Mouse (Mus musculus): Measurements from ENCODE around the gene 1110002E22Rik.

The 1110002E22Rik gene

DNA sequence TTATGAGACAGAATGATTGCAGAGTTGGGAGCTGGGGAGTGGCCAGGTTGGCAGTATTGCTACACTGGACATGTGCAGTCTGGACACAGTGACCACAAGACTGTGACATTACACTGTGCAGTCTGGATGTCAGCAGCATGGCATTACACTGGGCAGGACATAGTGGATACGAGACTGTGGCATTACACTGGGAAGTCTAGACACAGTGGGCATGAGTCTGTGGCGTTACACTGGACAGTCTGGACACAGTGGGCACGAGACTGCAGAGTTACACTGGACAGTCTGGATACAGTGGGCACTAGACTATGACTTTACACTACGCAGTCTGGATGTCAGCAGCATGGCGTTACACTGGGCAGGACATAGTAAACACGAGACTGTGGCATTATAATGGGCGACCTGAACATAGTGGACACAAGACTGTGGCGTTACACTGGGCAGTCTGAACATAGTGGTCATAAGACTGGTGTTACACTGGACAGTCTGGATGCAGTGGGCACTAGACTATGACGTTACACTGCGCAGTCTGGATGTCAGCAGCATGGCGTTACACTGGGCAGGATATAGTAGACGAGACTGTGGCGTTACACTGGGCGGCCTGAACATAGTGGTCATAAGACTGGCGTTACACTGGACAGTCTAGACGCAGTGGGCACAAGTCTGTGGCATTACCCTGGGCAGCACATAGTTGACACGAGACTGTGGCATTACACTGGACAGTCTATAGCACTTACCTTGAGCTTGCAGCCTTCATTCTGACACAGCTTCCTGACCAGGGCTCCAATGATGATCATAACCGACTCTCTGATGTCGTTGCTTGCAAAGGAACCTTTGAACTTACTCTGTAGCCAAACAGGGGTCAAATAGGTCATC is 46.3 kb downstream of the 1110002E22Rik start:
- DNase-seq = no peak

DNA sequence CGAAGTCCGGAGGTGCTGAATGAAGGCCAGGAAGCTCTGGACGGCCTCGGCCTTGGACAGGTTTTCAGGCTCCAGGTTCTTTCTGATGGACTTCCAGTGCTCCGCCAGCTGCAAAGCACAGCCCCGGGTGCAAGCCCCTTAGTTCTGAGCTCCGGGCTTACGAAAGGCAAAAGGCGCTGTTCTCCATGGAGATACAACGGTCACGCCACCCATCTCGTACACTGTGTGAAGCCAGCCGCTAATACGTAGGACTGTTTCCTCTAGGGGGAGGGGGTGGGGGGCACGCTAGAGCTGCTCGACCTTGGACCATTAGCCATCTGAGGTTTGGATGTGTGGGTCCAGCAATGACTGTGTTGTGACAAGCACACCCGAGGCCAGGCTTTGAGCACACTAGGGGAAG is 49.3 kb downstream of the 1110002E22Rik start:
- no peak for DNase-seq

DNA sequence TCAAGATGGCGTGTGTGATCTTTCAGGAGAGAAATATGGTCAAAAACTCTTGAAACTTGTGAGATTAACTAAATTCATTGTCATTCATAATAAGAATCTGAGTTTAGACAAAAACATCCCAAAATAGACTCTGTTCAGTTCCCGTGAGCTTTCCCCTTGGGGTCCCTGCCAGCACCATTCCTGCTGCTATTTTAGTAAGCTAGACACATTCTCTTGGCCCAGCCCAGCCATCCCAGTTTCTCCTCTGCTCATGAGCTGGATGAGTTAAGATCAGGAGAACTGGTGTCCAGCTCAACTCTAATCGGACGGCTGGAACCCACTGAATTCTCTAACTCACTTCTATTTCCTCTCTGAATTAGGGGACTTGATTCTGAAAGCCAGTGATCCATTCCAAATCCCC is 52.0 kb downstream of the 1110002E22Rik start:
- DNase-seq = no peak

DNA sequence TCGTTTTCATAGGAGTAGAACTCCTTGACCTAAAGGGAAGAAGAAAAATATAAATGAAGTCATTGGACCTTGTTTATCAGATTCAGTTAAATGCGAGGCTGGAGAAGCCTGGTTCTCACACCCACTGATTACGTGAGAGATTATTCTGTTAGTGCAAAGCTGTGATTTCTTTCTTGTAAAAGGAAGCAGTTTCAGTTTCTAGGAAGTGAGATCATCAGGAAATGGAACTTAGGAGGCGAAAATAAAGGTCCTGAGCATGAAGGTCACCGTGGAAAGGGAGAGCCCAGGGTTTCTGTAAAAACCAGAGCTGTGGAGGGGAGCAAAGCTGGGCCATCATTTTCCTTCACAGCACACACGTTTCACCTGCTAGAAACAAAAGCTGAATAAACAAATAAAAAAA is 53.5 kb downstream of the 1110002E22Rik start:
- DNase-seq = no peak

DNA sequence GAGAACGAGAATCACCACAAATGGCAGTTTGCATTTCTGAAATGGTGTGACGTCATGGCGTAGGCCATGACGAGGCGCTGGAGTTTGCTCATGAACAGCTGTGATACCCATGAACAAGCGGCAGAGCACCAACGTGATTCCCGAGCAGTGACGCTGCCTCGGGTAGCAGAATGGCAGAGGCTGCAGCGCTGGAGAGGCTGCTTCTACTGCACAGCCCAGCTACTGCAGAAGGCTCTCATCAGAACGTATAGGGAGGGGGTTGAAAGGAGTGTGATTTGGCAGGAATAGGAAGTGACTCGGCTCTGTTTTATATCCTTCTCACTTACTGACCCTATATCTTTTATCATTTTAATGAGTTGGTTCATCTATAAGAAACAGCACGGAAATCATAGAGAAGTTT is 54.0 kb downstream of the 1110002E22Rik start:
- no peak for DNase-seq

DNA sequence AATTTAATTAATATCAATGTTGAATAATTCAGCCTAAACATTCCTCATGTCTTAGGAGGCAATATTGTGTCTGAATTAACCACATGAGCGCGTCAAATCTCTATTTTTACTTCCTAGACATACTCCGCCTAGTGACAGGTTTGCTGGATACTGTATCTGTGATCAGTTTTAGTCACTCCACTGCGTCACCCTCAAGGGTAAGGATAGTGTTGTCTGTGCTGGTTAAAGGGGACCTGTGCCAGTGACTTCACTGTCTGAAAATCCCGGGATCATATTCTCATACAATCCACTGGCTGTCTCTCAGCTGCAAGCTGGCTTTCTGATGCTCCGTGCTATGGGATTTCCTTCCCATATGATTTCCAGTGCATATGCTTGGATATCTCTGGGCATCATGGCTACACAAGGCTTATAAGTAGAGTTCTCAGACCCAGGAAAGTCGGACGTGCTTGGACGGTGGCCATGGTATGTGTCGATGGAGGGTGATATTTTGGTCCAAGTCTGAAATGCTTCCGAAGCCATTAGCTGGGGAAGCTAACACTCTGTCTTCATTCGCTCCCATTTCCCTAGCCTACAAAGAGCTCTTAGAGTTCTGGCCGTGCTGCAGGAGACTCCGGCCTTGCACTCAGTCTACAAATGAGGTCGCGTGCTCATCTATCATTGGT is 54.7 kb downstream of the 1110002E22Rik start:
- DNase-seq = no peak

DNA sequence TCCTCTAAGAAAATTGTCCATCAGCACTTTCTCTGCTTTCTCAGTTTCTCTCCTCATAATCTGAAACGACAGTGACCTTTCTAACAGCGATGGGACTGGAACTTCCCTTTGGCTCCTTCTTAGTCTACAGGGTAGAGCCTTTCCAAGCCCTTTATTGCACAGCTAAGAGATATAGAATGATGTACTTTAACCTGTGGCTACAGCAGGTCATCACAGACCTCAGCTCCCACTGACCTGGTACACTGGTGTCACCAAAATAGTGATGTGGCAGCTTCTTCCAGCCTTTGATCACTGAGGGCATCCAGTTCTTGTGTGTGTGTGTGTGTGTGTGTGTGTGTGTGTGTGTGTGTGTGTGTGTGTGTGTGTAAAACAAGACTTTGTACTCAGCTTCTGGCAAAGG is 56.6 kb downstream of the 1110002E22Rik start:
- DNase-seq = no peak

- DNase-seq = no peak
Observed at GRCm38 (mm10) chr3:138123842-138124241, 59.0 kb downstream of the 1110002E22Rik start.

GRCm38 (mm10) chr3:138129110-138129509 is 64.3 kb downstream of the 1110002E22Rik start:
- no peak for DNase-seq

DNA sequence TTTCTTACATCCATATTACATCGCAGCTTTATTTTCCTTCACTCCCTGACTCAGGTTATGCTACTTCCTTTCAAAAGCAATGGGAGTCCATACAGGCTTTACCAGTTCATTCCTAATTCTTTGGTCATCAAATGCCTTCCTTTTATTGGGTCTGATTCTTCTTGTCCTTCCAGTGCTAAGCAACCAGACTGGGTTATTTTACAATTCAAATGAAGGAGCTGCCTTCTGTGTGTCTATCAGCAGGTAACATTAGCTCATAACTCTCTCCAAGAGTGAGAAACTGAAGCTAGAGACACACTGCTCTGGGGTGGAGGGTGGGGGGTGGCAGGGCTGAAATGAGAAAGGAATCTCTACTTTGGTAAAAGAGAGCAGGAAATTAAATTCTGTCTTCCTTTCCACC is 65.8 kb downstream of the 1110002E22Rik start:
- DNase-seq = no peak
